Mouse (Mus musculus) midbrain, embryonic 10.5 days (tissue): ENCODE results near the gene Tacr1. TPM values are rescaled to one million over a fixed set of nuclear protein-coding genes. Genes with fewer than 3 reads are reported as not detected.

Experiments
- DNase-seq: peaks from one replicate; pipeline ENCODE4 v3.0.0-alpha.2; 2017; ENCODE audit warnings: low spot score
- H3K27ac ChIP-seq: fragments of 300-500 bp; sonication (generic); replicated peaks from 2 replicates; pipeline ENCODE4 v1.5.1; 2016; ENCODE audit warnings: mild to moderate bottlenecking
- H3K27me3 ChIP-seq: fragments of 300-500 bp; sonication (generic); 2 replicates; pipeline ENCODE4 v1.6.1; 2016; ENCODE audit warnings: low read depth, mild to moderate bottlenecking; ENCODE audit not compliant: poor library complexity, severe bottlenecking
- H3K36me3 ChIP-seq: fragments of 300-500 bp; sonication (generic); 2 replicates; pipeline ENCODE4 v1.6.1; 2016; ENCODE audit warnings: mild to moderate bottlenecking, moderate library complexity
- H3K4me1 ChIP-seq: fragments of 300-500 bp; sonication (generic); 2 replicates; pipeline ENCODE4 v1.6.1; 2016
- H3K4me3 ChIP-seq: fragments of 300-500 bp; sonication (generic); 2 replicates; pipeline ENCODE4 v1.5.1; 2016; ENCODE audit warnings: mild to moderate bottlenecking, moderate library complexity
- H3K9me3 ChIP-seq: fragments of 300-500 bp; sonication (generic); replicated peaks from 2 replicates; pipeline ENCODE4 v1.6.1; 2016; ENCODE audit warnings: mild to moderate bottlenecking
- WGBS: fragments of 180-500 bp; shearing (Covaris S2); methylation state at CpG from one replicate; pipeline ENCODE4 v1.1.7; 2016; 5-methylcytosine and 5-hydroxymethylcytosine counted together
- polyA plus RNA-seq: library from polyadenylated mRNA; unstranded; fragments of >200 nt; fragmentation: Nextera tagmentation; extraction: Ambion mirVana; gene quantifications from 2 replicates; pipeline ENCODE4 v1.2.1, GENCODE M21; 2016

Tacr1 gene
- polyA plus RNA-seq, 1 experiment from 2014 or later: 0.33 TPM

- DNase-seq: no peak
- no peaks in the 10 kb centered on the region for H3K9me3 ChIP-seq
- no peak overlapping the region for H3K4me3 ChIP-seq
- no peaks in the 10 kb centered on the region for H3K4me1 ChIP-seq
- H3K36me3 ChIP-seq: no peaks in the 10 kb centered on the region
- no peaks in the 10 kb centered on the region for H3K27me3 ChIP-seq
- WGBS: 89% methylated on average over 5 of the region's 5 CpGs
- no peak overlapping the region for H3K27ac ChIP-seq
Observed at GRCm38 (mm10) chr6:82575445-82575844, 173.3 kb downstream of the Tacr1 start.

- WGBS: 70% methylated on average over 6 of the region's 6 CpGs
- Histone ChIP-seq H3K9me3 (no peaks in the 10 kb centered on the region), H3K4me3 (no peak overlapping the region), H3K4me1 (no peaks in the 10 kb centered on the region), H3K27me3 (no peaks in the 10 kb centered on the region), H3K27ac (no peak overlapping the region), H3K36me3 (no peaks in the 10 kb centered on the region)
- no peak for DNase-seq
Observed at GRCm38 (mm10) chr6:82585396-82585795, 183.3 kb downstream of the Tacr1 start.

GRCm38 (mm10) chr6:82589387-82589786 lies 187.3 kb downstream of the Tacr1 start:
- WGBS: 85% methylated on average over 7 of the region's 7 CpGs
- Histone ChIP-seq H3K9me3 (no peaks in the 10 kb centered on the region), H3K4me1 (no peaks in the 10 kb centered on the region), H3K27me3 (no peaks in the 10 kb centered on the region), H3K27ac (no peak overlapping the region), H3K36me3 (no peaks in the 10 kb centered on the region), H3K4me3 (no peak overlapping the region)
- DNase-seq: no peak

- DNase-seq: no peak
- 86% methylated on average over 8 of the region's 8 CpGs for WGBS
Observed at GRCm38 (mm10) chr6:82595461-82596090, 193.4 kb downstream of the Tacr1 start.

GRCm38 (mm10) chr6:82603228-82603627 lies 201.1 kb downstream of the Tacr1 start:
- no peak overlapping the region for H3K27ac ChIP-seq
- 91% methylated on average over 9 of the region's 9 CpGs for WGBS
- H3K4me3 ChIP-seq: no peak overlapping the region

More at GRCm38 (mm10) chr6:82595461-82596090, 193.4 kb downstream of the Tacr1 start:
- H3K27ac ChIP-seq: no peak overlapping the region
- H3K36me3 ChIP-seq: no peaks in the 10 kb centered on the region
- no peaks in the 10 kb centered on the region for H3K4me1 ChIP-seq
- H3K9me3 ChIP-seq: no peaks in the 10 kb centered on the region
- H3K4me3 ChIP-seq: no peak overlapping the region
- no peaks in the 10 kb centered on the region for H3K27me3 ChIP-seq

GRCm38 (mm10) chr6:82603665-82604064 lies 201.5 kb downstream of the Tacr1 start:
- Histone ChIP-seq H3K9me3 (no peaks in the 10 kb centered on the region), H3K27me3 (no peaks in the 10 kb centered on the region), H3K36me3 (no peaks in the 10 kb centered on the region), H3K4me1 (peaks cover 9% of the 10 kb centered on the region), H3K27ac (no peak overlapping the region), H3K4me3 (no peak overlapping the region)
- DNase-seq: peak; percentile 23
- 58% methylated on average over 2 of the region's 2 CpGs for WGBS

More at GRCm38 (mm10) chr6:82603228-82603627, 201.1 kb downstream of the Tacr1 start:
- no peaks in the 10 kb centered on the region for H3K36me3 ChIP-seq
- no peaks in the 10 kb centered on the region for H3K27me3 ChIP-seq
- peaks cover 9% of the 10 kb centered on the region for H3K4me1 ChIP-seq
- no peak for DNase-seq
- no peaks in the 10 kb centered on the region for H3K9me3 ChIP-seq

- H3K9me3 ChIP-seq: no peaks in the 10 kb centered on the region
- WGBS: 61% methylated on average over 8 of the region's 8 CpGs
- no peak for DNase-seq
- no peak overlapping the region; the same call in 1 of the 2 replicates for H3K27ac ChIP-seq
- H3K4me1 ChIP-seq: peaks cover 18% of the 10 kb centered on the region
- H3K36me3 ChIP-seq: no peaks in the 10 kb centered on the region
- no peaks in the 10 kb centered on the region for H3K27me3 ChIP-seq
- no peak overlapping the region for H3K4me3 ChIP-seq
Observed at GRCm38 (mm10) chr6:82604791-82605190, 202.7 kb downstream of the Tacr1 start.

GRCm38 (mm10) chr6:82608756-82609155 lies 206.6 kb downstream of the Tacr1 start:
- H3K27ac ChIP-seq: no peak overlapping the region
- no peaks in the 10 kb centered on the region for H3K9me3 ChIP-seq
- no peak overlapping the region for H3K4me3 ChIP-seq
- no peak for DNase-seq
- no peaks in the 10 kb centered on the region for H3K36me3 ChIP-seq
- H3K27me3 ChIP-seq: no peaks in the 10 kb centered on the region
- H3K4me1 ChIP-seq: peaks cover 22% of the 10 kb centered on the region
- WGBS: 89% methylated on average over 4 of the region's 4 CpGs

GRCm38 (mm10) chr6:82609339-82609926 lies 207.3 kb downstream of the Tacr1 start:
- DNase-seq: no peak
- H3K4me1 ChIP-seq: peaks cover 19% of the 10 kb centered on the region

More at GRCm38 (mm10) chr6:82609339-82609926, 207.3 kb downstream of the Tacr1 start:
- Histone ChIP-seq H3K4me3 (no peak overlapping the region), H3K27ac (no peak overlapping the region), H3K36me3 (no peaks in the 10 kb centered on the region), H3K9me3 (no peaks in the 10 kb centered on the region), H3K27me3 (no peaks in the 10 kb centered on the region)
- 69% methylated on average over 7 of the region's 7 CpGs for WGBS
